Mouse (Mus musculus) bone marrow macrophage, adult 2 months (primary cell): ENCODE measurements around the gene Ddc. TPM values are rescaled to one million over a fixed set of nuclear protein-coding genes. Genes with fewer than 3 reads are reported as not detected.

ENCODE experiments used
- H3K27ac ChIP-seq: 2 replicates; pipeline ENCODE4 v1.5.1; 2012; ENCODE audit warnings: low read depth, low read length; ENCODE audit not compliant: insufficient read depth
- H3K4me1 ChIP-seq: 2 replicates; pipeline ENCODE4 v1.6.1; 2012; ENCODE audit warnings: low read length; ENCODE audit not compliant: control insufficient read depth, insufficient read depth
- H3K4me3 ChIP-seq: 2 replicates; pipeline ENCODE4 v1.5.1; 2012; ENCODE audit warnings: mild to moderate bottlenecking, low read length, moderate library complexity; ENCODE audit not compliant: insufficient read depth
- CTCF ChIP-seq: IDR thresholded peaks from 2 replicates; pipeline ENCODE4 v1.5.1; 2012; ENCODE audit warnings: low read depth, mild to moderate bottlenecking, low read length, moderate library complexity
- POLR2A ChIP-seq: IDR thresholded peaks from 2 replicates; pipeline ENCODE4 v1.6.1; 2012; ENCODE audit warnings: mild to moderate bottlenecking, low read depth, low read length, borderline replicate concordance
- polyA plus RNA-seq: library from polyadenylated mRNA; stranded (reverse); fragments of >200 nt; gene quantifications from 2 replicates; pipeline ENCODE4 v1.2.4, GENCODE M21; 2012; ENCODE audit not compliant: missing spikeins, insufficient read depth, insufficient read length

Gene Ddc
- polyA plus RNA-seq, 1 experiment = not detected

- Histone ChIP-seq H3K4me1 (no peaks in the 10 kb centered on the region), H3K4me3 (no peak overlapping the region), H3K27ac (no peak overlapping the region)
- TF ChIP-seq CTCF (no peak), POLR2A (no peak)
Measured at GRCm38 (mm10) chr11:11835791-11836190, 62.2 kb downstream of the Ddc start.

- TF ChIP-seq CTCF (no peak), POLR2A (no peak)
- no peak overlapping the region for H3K4me3 ChIP-seq
- no peaks in the 10 kb centered on the region for H3K4me1 ChIP-seq
- H3K27ac ChIP-seq = no peak overlapping the region
Measured at GRCm38 (mm10) chr11:11835361-11835760, 62.6 kb downstream of the Ddc start.

- H3K27ac ChIP-seq = no peak overlapping the region
- TF ChIP-seq CTCF = no peak
- TF ChIP-seq POLR2A = no peak
- no peaks in the 10 kb centered on the region for H3K4me1 ChIP-seq
- H3K4me3 ChIP-seq = no peak overlapping the region
Measured at GRCm38 (mm10) chr11:11833100-11833499, 64.8 kb downstream of the Ddc start.

GRCm38 (mm10) chr11:11832755-11833084, 65.2 kb downstream of the Ddc start:
- TF ChIP-seq POLR2A = no peak
- no peak for TF ChIP-seq CTCF
- Histone ChIP-seq H3K4me3 (no peak overlapping the region), H3K27ac (no peak overlapping the region), H3K4me1 (no peaks in the 10 kb centered on the region)

GRCm38 (mm10) chr11:11831940-11832754, 65.8 kb downstream of the Ddc start:
- TF ChIP-seq POLR2A = no peak
- TF ChIP-seq CTCF = no peak
- Histone ChIP-seq H3K27ac (no peak overlapping the region), H3K4me3 (no peak overlapping the region), H3K4me1 (no peaks in the 10 kb centered on the region)

GRCm38 (mm10) chr11:11831526-11831925, 66.4 kb downstream of the Ddc start:
- no peak overlapping the region for H3K27ac ChIP-seq
- H3K4me3 ChIP-seq = no peak overlapping the region
- no peak for TF ChIP-seq POLR2A
- TF ChIP-seq CTCF = no peak
- H3K4me1 ChIP-seq = no peaks in the 10 kb centered on the region

GRCm38 (mm10) chr11:11830884-11831495, 67.0 kb downstream of the Ddc start:
- Histone ChIP-seq H3K27ac (no peak overlapping the region), H3K4me1 (no peaks in the 10 kb centered on the region), H3K4me3 (no peak overlapping the region)
- no peak for TF ChIP-seq POLR2A
- no peak for TF ChIP-seq CTCF

- Histone ChIP-seq H3K4me3 (no peak overlapping the region), H3K27ac (no peak overlapping the region), H3K4me1 (no peaks in the 10 kb centered on the region)
- TF ChIP-seq CTCF (no peak), POLR2A (no peak)
Measured at GRCm38 (mm10) chr11:11829161-11830000, 68.6 kb downstream of the Ddc start.

GRCm38 (mm10) chr11:11828761-11829160, 69.2 kb downstream of the Ddc start:
- TF ChIP-seq CTCF (no peak), POLR2A (no peak)
- H3K4me1 ChIP-seq = no peaks in the 10 kb centered on the region
- H3K4me3 ChIP-seq = no peak overlapping the region
- no peak overlapping the region for H3K27ac ChIP-seq

- no peaks in the 10 kb centered on the region for H3K4me1 ChIP-seq
- H3K4me3 ChIP-seq = no peak overlapping the region
- no peak overlapping the region for H3K27ac ChIP-seq
- no peak for TF ChIP-seq POLR2A
- no peak for TF ChIP-seq CTCF
Measured at GRCm38 (mm10) chr11:11828251-11828650, 69.7 kb downstream of the Ddc start.
